Mouse (Mus musculus) kidney, postnatal 0 days (tissue): ENCODE measurements around the gene Pik3ca. TPM values are rescaled to one million over a fixed set of nuclear protein-coding genes. Genes with fewer than 3 reads are reported as not detected.
"Not testable (repeated sequence)": the region's sequence is repeated elsewhere in the genome, so short reads cannot be mapped to it uniquely, and the experiment has no call there.

Source experiments
- ATAC-seq: fragments of 200-750 bp; cut with Nextera tagmentation; replicated peaks from 2 replicates; pipeline ENCODE4 v1.8.0; 2017; ENCODE audit warnings: low read depth, moderate number of reproducible peaks, moderate TSS enrichment, moderate library complexity; ENCODE audit not compliant: low FRiP score
- DNase-seq: peaks from one replicate; pipeline ENCODE4 v3.0.0-alpha.2; 2016; ENCODE audit warnings: low spot score
- H3K27ac ChIP-seq: fragments of 300-500 bp; sonication (generic); 2 replicates; pipeline ENCODE4 v1.5.1; 2014; ENCODE audit warnings: mild to moderate bottlenecking
- H3K27me3 ChIP-seq: fragments of 300-500 bp; sonication (generic); 2 replicates; pipeline ENCODE4 v1.6.1; 2014; ENCODE audit warnings: low read length, mixed read lengths; ENCODE audit not compliant: insufficient read depth
- H3K36me3 ChIP-seq: fragments of 300-500 bp; sonication (generic); 2 replicates; pipeline ENCODE4 v1.6.1; 2014; ENCODE audit warnings: low read length, mixed read lengths; ENCODE audit not compliant: insufficient read depth
- H3K4me1 ChIP-seq: fragments of 300-500 bp; sonication (generic); replicated peaks from 2 replicates; pipeline ENCODE4 v1.6.1; 2014; ENCODE audit warnings: antibody characterized with exemption, low read length, mixed read lengths; ENCODE audit not compliant: insufficient read depth
- H3K4me2 ChIP-seq: fragments of 300-500 bp; sonication (generic); 2 replicates; pipeline ENCODE4 v1.6.1; 2014; ENCODE audit warnings: mild to moderate bottlenecking, low read length, moderate library complexity, mixed read lengths
- H3K4me3 ChIP-seq: fragments of 300-500 bp; sonication (generic); replicated peaks from 2 replicates; pipeline ENCODE4 v1.5.1; 2014; ENCODE audit warnings: low read depth, low read length
- H3K9ac ChIP-seq: fragments of 300-500 bp; sonication (generic); 2 replicates; pipeline ENCODE4 v1.6.1; 2014; ENCODE audit warnings: low read depth, low read length
- H3K9me3 ChIP-seq: fragments of 300-500 bp; sonication (generic); replicated peaks from 2 replicates; pipeline ENCODE4 v1.6.1; 2016; ENCODE audit warnings: low read length, inconsistent platforms, mixed read lengths
- CTCF ChIP-seq: IDR thresholded peaks from 2 replicates; pipeline ENCODE4 v1.5.1; 2016; ENCODE audit warnings: antibody characterized with exemption, low read depth, mild to moderate bottlenecking, moderate library complexity
- WGBS: fragments of 180-500 bp; shearing (Covaris S2); extraction: QIAGEN DNeasy Blood & Tissue Kit; methylation state at CpG from one replicate; pipeline ENCODE4 v1.1.7; 2014; 5-methylcytosine and 5-hydroxymethylcytosine counted together
- polyA plus RNA-seq: library from polyadenylated mRNA; unstranded; fragments of >200 nt; fragmentation: Nextera tagmentation; extraction: Ambion mirVana; gene quantifications from 2 replicates; pipeline ENCODE4 v1.2.1, GENCODE M21; 2015

The Pik3ca gene
- polyA plus RNA-seq, 1 experiment from 2014 or later: 11.2 TPM

GRCm38 (mm10) chr3:32421115-32422054 lies 23.9 kb downstream of the Pik3ca start:
- no peak for TF ChIP-seq CTCF
- WGBS: 79% methylated on average over 6 of the region's 6 CpGs
- ATAC-seq: no peak
- Histone ChIP-seq H3K9me3 (no peaks in the 10 kb centered on the region), H3K4me2 (no peak overlapping the region), H3K9ac (no peak overlapping the region), H3K4me3 (no peak overlapping the region), H3K27ac (no peak overlapping the region), H3K36me3 (no peaks in the 10 kb centered on the region), H3K4me1 (no peaks in the 10 kb centered on the region; the same call in 1 of the 2 replicates), H3K27me3 (no peaks in the 10 kb centered on the region)
- DNase-seq: no peak

GRCm38 (mm10) chr3:32427695-32428094 lies 30.2 kb downstream of the Pik3ca start:
- WGBS: 70% methylated on average over 4 of the region's 4 CpGs
- ATAC-seq (no peak), DNase-seq (no peak)
- Histone ChIP-seq H3K27me3 (no peaks in the 10 kb centered on the region), H3K9ac (no peak overlapping the region), H3K4me2 (no peak overlapping the region), H3K4me1 (0 out of 2 replicates have a peak, but pooled peaks cover 2% of the 10 kb centered on the region), H3K9me3 (no peaks in the 10 kb centered on the region), H3K4me3 (no peak overlapping the region), H3K36me3 (no peaks in the 10 kb centered on the region), H3K27ac (no peak overlapping the region)
- no peak for TF ChIP-seq CTCF

GRCm38 (mm10) chr3:32428361-32428760 lies 30.9 kb downstream of the Pik3ca start:
- DNase-seq (no peak), ATAC-seq (no peak)
- Histone ChIP-seq H3K27me3 (no peaks in the 10 kb centered on the region), H3K4me2 (no peak overlapping the region), H3K9ac (no peak overlapping the region), H3K36me3 (no peaks in the 10 kb centered on the region), H3K9me3 (no peaks in the 10 kb centered on the region), H3K4me1 (0 out of 2 replicates have a peak, but pooled peaks cover 2% of the 10 kb centered on the region), H3K4me3 (no peak overlapping the region), H3K27ac (no peak overlapping the region)
- WGBS: 82% methylated on average over 3 of the region's 3 CpGs
- no peak for TF ChIP-seq CTCF

- H3K4me1 ChIP-seq: 0 out of 2 replicates have a peak, but pooled peaks cover 2% of the 10 kb centered on the region
- DNase-seq (peak; percentile 56), ATAC-seq (no peak)
- no peaks in the 10 kb centered on the region for H3K27me3 ChIP-seq
- H3K4me3 ChIP-seq: no peak overlapping the region
- no peaks in the 10 kb centered on the region for H3K36me3 ChIP-seq
- no peaks in the 10 kb centered on the region for H3K9me3 ChIP-seq
- no peak for TF ChIP-seq CTCF
- H3K9ac ChIP-seq: no peak overlapping the region
- 48% methylated on average over 4 of the region's 4 CpGs for WGBS
- H3K27ac ChIP-seq: no peak overlapping the region
- no peak overlapping the region for H3K4me2 ChIP-seq
These were observed 31.4 kb downstream of the Pik3ca start for GRCm38 (mm10) chr3:32428921-32429320.

- not testable (repeated sequence) for H3K27ac ChIP-seq, H3K4me2 ChIP-seq, H3K4me1 ChIP-seq, ATAC-seq, H3K4me3 ChIP-seq, DNase-seq, H3K36me3 ChIP-seq, H3K27me3 ChIP-seq, H3K9me3 ChIP-seq, H3K9ac ChIP-seq
These were observed 31.9 kb downstream of the Pik3ca start for GRCm38 (mm10) chr3:32429351-32429750.

- no peaks in the 10 kb centered on the region for H3K9me3 ChIP-seq
- no peak for ATAC-seq
- 42% methylated on average over 2 of the region's 2 CpGs for WGBS
These were observed 32.9 kb downstream of the Pik3ca start for GRCm38 (mm10) chr3:32430394-32430793.

More at GRCm38 (mm10) chr3:32430394-32430793, 32.9 kb downstream of the Pik3ca start:
- no peak overlapping the region for H3K4me3 ChIP-seq
- no peak for DNase-seq
- no peaks in the 10 kb centered on the region for H3K27me3 ChIP-seq
- H3K4me2 ChIP-seq: no peak overlapping the region
- no peak overlapping the region for H3K27ac ChIP-seq
- H3K36me3 ChIP-seq: no peaks in the 10 kb centered on the region
- TF ChIP-seq CTCF: no peak
- H3K4me1 ChIP-seq: 0 out of 2 replicates have a peak, but pooled peaks cover 2% of the 10 kb centered on the region
- H3K9ac ChIP-seq: no peak overlapping the region
